Mouse (Mus musculus): ENCODE measurements around the gene Nfatc2.
A peak's percentile ranks its signal among the peaks of the same experiment; 100 is the strongest.

Gene Nfatc2

GRCm38 (mm10) chr2:168532061-168532833 is 69.2 kb downstream of the Nfatc2 start:
- no peak for DNase-seq (ENCODE audit: low spot score)

- DNase-seq (ENCODE audit: low spot score): no peak
Observed at GRCm38 (mm10) chr2:168528551-168528950, 72.9 kb downstream of the Nfatc2 start.

DNA sequence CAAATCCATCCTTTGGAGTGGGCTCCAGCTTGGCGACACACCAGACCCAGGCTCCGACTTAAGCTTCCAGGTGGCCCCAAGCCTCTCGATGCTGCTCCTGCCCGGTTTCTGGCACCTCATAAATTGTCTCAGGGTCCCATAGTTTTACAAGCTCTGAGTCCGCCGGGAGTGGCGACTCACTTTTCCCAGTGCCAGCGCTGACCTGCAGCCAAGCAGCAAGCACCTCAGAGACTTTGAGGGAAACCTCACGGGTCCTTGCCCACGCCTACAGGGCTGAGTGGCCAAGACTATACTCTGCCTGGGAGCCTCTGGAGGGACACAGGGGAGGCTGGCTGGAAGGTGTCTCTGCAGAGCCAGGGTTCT is 74.0 kb downstream of the Nfatc2 start:
- DNase-seq (ENCODE audit: low spot score): no peak

GRCm38 (mm10) chr2:168526547-168527429 is 74.7 kb downstream of the Nfatc2 start:
- no peak for DNase-seq (ENCODE audit: low spot score)

DNA sequence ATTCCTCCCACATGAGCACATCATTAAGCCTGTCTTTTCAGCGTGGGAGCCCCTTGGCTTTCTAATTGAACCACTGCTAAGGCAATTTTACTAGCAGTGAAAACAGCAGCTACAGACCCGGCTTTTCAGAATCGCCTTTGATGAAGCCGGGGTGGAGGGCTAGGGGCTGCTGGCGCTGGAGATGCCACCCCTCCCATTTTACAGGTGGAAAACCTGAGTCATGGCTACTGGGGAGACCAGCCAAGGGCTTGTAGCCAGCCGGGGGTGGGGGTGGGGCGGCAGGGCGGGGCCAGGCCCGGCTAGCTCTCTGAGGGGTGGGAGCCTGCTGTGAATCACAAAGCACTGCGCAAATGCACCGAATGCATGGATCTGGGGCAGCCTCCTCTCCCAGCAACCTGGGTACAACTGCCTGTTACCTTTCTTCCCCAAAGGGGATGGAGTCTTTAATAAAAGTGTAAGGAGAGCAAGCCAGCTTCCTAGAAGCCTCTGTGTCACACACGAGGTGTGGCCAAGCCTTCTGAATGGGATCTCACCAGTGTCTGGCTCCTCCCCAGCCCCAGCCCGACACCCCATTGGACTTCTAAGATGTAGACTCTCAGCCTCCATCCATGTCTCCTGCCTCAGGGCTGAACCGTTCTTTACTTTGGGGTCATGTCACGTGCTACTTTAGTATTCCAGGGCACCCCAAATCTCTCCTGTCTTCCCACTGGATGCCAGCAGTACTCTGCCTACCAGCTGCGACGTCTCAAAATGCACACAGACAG is 75.9 kb downstream of the Nfatc2 start:
- DNase-seq (ENCODE audit: low spot score): no peak

GRCm38 (mm10) chr2:168524905-168525381 is 76.5 kb downstream of the Nfatc2 start:
- peak; percentile 89 for DNase-seq (ENCODE audit: low spot score)

GRCm38 (mm10) chr2:168522247-168522646 is 79.2 kb downstream of the Nfatc2 start:
- no peak for DNase-seq (ENCODE audit: low spot score)

DNA sequence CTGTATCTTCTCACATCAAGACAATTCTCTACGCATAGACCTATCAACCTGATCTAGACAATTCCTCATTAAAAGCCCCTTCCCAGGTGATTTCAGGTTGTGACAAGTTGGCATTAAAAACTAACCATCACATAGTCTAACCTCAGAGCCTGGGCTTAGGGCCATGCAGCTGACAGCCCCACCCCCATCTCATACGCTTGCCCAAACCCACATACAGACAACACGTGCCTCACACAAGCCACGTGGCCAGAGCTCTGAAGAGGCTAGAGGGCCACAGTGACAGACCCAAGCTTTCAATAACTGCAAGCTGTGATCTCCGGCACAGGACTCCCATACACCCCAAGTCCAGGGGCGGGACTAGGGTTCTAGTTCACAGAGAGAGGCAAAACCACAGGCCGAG is 80.7 kb downstream of the Nfatc2 start:
- no peak for DNase-seq (ENCODE audit: low spot score)

DNA sequence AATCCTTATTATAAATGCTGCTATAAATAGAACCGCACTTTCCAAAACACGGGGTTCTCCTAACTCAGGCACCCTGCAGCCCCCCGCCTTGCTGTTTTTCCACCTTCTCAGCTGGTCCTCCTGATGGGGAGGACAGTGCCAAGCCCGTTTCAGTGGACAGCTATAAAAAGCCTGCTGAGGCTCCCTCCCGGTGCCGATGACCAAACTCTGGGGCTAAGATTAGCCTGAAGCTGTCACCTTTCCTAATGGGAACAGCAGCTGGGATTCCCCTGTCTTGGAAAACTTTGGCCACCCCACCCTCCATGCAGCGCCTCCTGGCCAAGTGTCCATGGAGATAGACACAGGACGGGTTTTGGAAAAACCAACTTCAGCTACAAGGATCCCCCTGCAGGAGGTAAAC is 81.9 kb downstream of the Nfatc2 start:
- no peak for DNase-seq (ENCODE audit: low spot score)

DNA sequence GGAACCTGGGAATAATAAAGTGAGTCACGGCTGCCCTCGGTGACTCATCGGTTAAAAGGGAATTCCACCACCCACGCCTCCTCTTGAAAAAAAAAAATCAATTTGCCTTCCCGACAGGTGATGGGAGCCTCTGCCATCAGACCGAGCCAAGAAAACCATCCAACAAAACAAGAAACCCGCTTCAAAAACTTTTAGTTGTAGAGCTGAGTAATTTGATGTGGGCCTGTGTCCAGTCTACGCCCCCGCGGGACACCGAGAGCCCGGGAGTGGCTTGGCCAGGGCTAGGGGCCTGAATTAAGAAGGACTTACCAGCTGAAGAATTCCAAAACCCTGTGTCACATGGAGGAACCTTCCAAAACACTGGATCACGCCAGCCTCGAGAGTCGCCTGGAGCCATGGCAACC is 83.2 kb downstream of the Nfatc2 start:
- peak; percentile 53 for DNase-seq (ENCODE audit: low spot score)

GRCm38 (mm10) chr2:168517774-168518173 is 83.7 kb downstream of the Nfatc2 start:
- no peak for DNase-seq (ENCODE audit: low spot score)

DNA sequence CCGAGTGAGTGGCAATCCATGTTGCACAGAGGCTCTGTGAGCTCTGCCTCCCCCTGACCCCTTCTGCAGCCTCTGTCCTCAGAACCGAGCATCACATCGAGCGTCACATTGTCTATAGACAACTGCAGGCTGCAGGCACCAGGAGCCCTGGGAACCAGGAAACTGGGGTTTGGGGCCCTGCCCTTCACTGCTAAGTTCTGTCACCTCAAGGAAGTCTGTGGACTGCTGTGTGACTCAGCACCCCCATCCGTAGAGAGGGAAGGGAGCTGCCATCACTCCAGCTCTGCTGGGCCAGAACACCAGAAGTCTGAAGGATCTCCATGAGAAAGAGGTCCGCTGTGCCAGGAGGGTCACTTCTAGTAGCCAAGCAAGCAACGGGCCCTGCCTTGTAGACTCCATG is 84.7 kb downstream of the Nfatc2 start:
- no peak for DNase-seq (ENCODE audit: low spot score)

DNA sequence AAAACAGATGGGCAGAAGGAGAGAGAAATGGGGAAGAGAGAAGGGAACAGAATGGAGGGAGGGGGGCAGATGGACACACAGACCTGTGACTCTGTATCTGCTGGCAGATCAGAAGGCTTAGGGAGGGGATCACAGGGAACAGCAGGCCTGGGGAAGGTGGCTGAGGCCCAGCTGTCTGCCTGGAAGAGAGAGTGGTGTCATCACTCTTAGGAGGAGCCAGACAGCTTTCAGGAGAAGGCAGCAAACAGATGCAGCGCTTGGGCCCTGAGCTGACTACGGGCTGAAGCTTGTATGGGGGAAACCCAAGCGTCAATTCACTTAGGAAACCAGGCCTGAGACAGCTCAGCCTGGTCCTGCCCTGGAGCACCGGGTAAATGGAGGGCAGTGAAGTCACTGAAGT is 86.0 kb downstream of the Nfatc2 start:
- no peak for DNase-seq (ENCODE audit: low spot score)

DNA sequence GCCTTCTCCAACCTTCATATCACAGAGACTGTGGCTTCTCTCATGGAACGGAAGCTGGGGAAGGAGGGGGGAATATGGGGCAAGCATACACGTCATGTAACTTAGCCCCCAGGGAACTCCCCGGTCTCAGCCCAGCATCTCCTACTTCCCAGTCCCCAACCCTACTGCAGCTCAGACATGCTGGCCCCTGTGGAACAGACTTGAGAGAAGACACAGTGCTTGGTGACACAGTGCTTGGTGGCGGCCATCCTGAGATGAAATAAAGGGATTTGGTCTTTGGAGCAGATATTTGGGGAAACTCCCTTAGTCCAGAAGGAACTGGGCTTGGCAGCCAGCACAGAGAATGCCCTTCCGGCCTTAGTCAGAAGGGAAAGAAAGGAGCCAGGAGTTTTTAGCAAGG is 87.3 kb downstream of the Nfatc2 start:
- no peak for DNase-seq (ENCODE audit: low spot score)

GRCm38 (mm10) chr2:168511529-168511928 is 89.9 kb downstream of the Nfatc2 start:
- DNase-seq (ENCODE audit: low spot score): no peak

GRCm38 (mm10) chr2:168508469-168509198 is 92.8 kb downstream of the Nfatc2 start:
- no peak for DNase-seq (ENCODE audit: low spot score)

DNA sequence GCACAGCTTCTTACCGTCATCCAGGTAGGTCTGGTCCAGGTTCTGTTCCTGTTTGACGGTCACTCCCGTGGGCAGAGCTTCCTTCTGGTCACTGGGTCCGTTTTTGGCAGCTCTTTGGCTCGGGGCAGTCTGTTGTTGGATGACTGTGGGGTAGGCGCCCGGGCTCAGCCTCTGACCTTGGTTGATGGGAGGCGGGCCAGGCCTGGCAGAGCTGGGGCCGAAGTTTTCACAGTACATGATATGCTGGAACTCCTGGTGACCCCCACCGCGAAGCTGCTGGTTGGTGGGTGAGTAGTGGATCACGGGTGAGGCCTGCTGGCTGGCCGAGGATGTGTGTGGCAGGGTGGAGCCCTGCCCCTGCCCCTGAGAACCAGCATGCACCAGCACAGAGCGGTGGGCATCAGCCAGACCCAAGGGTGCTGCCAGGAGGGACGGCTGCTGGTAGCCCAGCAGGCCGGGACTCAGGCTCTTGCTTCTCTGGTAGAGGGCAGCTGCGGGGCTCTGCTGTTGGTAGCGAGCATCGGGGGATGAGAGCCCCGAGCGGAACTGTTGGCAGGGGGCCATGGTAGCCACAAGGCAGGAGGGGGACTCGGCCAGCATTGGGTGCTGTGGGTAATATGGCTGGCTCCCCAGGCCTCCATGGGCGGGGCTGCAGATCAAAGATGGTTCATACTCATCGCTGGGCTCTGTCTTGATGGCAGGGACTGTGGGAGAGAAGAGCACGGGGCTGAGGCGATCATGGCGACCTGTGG is 96.8 kb downstream of the Nfatc2 start:
- peak; percentile 48 for DNase-seq (ENCODE audit: low spot score)

DNA sequence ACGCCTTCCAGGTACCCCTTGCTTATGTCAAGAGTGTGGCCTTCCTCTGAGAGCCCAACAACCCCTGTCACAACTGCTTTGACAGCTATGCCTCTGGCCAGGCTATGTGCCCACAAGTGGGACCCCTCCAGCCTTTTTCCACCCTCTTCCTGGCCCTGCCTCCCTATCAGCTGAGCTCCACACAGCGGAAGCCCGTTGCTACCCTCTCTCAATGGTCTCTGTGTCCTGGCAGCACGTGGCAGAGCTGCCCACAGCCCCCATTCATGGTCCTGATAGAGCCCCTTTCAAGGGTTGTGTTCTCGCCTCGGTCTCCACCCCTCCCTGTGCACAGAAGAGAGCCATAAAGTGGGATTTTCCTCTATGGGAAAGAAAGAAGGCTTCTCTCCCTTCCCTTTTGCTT is 97.7 kb downstream of the Nfatc2 start:
- no peak for DNase-seq (ENCODE audit: low spot score)

- no peak for DNase-seq (ENCODE audit: low spot score)
Observed at GRCm38 (mm10) chr2:168500750-168501149, 100.7 kb downstream of the Nfatc2 start.

- DNase-seq (ENCODE audit: low spot score): no peak
Observed at GRCm38 (mm10) chr2:168500244-168500643, 101.2 kb downstream of the Nfatc2 start.

DNA sequence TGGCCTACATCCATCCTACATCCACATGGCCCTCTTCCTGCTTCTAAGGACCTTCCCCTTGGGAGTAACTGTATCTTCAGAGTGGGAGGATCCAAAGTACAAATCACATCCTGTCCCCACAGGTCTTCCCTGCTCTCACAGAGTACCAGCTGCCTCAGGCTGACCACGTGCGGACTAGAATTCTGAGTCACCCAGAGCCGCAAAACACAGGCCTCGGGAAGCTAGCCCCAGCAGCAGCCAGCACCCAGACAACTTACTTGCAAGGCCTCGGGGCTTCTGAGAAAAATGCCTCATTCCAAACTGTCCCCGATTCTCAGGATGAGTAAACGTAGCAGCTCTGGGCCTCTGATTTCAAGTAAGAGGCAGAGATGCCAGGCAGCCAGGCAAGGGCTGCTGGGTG is 109.7 kb downstream of the Nfatc2 start:
- DNase-seq (ENCODE audit: low spot score): no peak
